15 mouse cellular contexts compared by ENCODE assay signal in genomic region chr3:65921671-65922070, GRCm38 (mm10).
"Had no signal": no experiment of that assay in that cellular context is flagged by ENCODE, and none has a peak within 500 bp of the region (broad histone marks: within the 10 kb centered on the region; RNA-seq: fewer than 3 reads in every experiment).

No protein-coding gene starts in this region.

- H3K27ac ChIP-seq: liver, embryonic 15.5 days; lung, embryonic 15.5 days; midbrain, embryonic 10.5 days; midbrain, embryonic 12.5 days; neural tube, embryonic 12.5 days had no signal

- H3K9me3 ChIP-seq: liver, embryonic 15.5 days; lung, embryonic 15.5 days; midbrain, embryonic 10.5 days; midbrain, embryonic 12.5 days; neural tube, embryonic 12.5 days had no signal

- H3K9ac ChIP-seq: liver, embryonic 15.5 days; liver, postnatal 0 days; lung, embryonic 15.5 days; midbrain, embryonic 12.5 days; neural tube, embryonic 12.5 days had no signal

- H3K4me1 ChIP-seq: lung, embryonic 15.5 days; midbrain, embryonic 12.5 days; neural tube, embryonic 12.5 days had no signal

- H3K27me3 ChIP-seq: liver, embryonic 15.5 days; lung, embryonic 15.5 days; midbrain, embryonic 12.5 days; neural tube, embryonic 12.5 days had no signal

- H3K36me3 ChIP-seq: liver, embryonic 15.5 days; lung, embryonic 15.5 days; midbrain, embryonic 10.5 days; midbrain, embryonic 12.5 days; neural tube, embryonic 12.5 days had no signal

- H3K4me3 ChIP-seq: liver, embryonic 15.5 days; lung, embryonic 15.5 days; midbrain, embryonic 10.5 days; midbrain, embryonic 12.5 days; neural tube, embryonic 12.5 days had no signal

- H3K4me2 ChIP-seq: liver, embryonic 15.5 days; lung, embryonic 15.5 days; midbrain, embryonic 12.5 days; neural tube, embryonic 12.5 days had no signal

- DNase-seq: liver, postnatal 0 days; lung, adult 2 months; lung, postnatal 14 days; lung, postnatal 36 days; midbrain, embryonic 14.5 days; right cerebral cortex, postnatal 14 days; spleen, adult 18-20 months; thymus, adult 18-20 months; thymus, postnatal 25 days; thymus, postnatal 4 days had no signal
